Mouse (Mus musculus) thymus, adult 2 months (tissue): ENCODE measurements at regions not wholly inside any gene's neighbourhood (a gene's known extent, or its start where the extent isn't known, plus 50 kb on each side); places are given as distances from the start of the nearest gene placed in this dataset.

Source experiments
- CTCF ChIP-seq: fragments of 200-500 bp; IDR thresholded peaks from 2 replicates; pipeline ENCODE4 v1.5.1; 2012; ENCODE audit warnings: mild to moderate bottlenecking, control low read depth, low read length, moderate library complexity, borderline replicate concordance; ENCODE audit not compliant: control insufficient read depth, poor library complexity, insufficient read depth; ENCODE audit errors: extremely low read depth
- POLR2A ChIP-seq: fragments of 200-500 bp; IDR thresholded peaks from 2 replicates; pipeline ENCODE4 v1.6.1; 2012; ENCODE audit warnings: mild to moderate bottlenecking, low read length, control low read depth, moderate library complexity; ENCODE audit not compliant: control insufficient read depth, poor library complexity, insufficient read depth; ENCODE audit errors: extremely low read depth

- TF ChIP-seq CTCF: no peak
- no peak for TF ChIP-seq POLR2A
These were observed 341.6 kb downstream of the Cdh26 start for GRCm38 (mm10) chr2:178771881-178772280.
